Mouse (Mus musculus) left cerebral cortex, adult 11 months (tissue): ENCODE measurements around the gene Copa.
A peak's percentile ranks its signal among the peaks of the same experiment; 100 is the strongest.

Source experiments
- DNase-seq: peaks from one replicate; pipeline ENCODE4 v3.0.0; 2022; ENCODE audit warnings: low spot score

Gene Copa

GRCm38 (mm10) chr1:172140825-172141224, 58.5 kb downstream of the Copa start:
- no peak for DNase-seq

- no peak for DNase-seq
These were observed 59.2 kb downstream of the Copa start for GRCm38 (mm10) chr1:172141529-172141928.

- DNase-seq: peak; percentile 62
These were observed 61.2 kb downstream of the Copa start for GRCm38 (mm10) chr1:172143570-172143969.

DNA sequence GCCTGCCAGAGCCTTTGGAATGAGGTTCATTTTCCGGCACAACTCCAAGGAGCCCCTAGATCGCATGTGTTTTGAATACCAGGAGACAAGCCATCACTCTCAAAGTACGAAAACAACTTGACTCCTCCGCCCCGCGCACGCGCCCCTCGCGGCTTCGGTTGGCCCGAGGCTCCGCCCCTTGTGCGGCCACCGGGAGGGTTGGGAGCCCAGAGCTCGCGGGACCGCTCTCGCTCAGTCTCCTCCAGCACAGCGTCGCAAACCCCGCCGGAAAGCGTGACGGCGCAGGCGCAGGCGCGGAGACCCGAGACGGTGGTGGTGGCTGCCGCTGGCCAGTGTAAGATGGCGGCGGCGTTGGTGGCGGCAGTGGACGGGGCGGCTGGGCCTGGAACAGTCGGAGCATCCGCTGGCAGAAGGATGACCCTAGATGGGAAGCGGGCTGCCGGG, 65.5 kb downstream of the Copa start, which contains the start of gene Dcaf8:
TSS of gene Dcaf8 (plus strand) at position 250 of the 444 bp plus-strand sequence.
- peak; percentile 93 for DNase-seq

- DNase-seq: no peak
These were observed 66.1 kb downstream of the Copa start for GRCm38 (mm10) chr1:172148279-172148954.

GRCm38 (mm10) chr1:172148955-172149815, 66.9 kb downstream of the Copa start:
- no peak for DNase-seq

GRCm38 (mm10) chr1:172154536-172154935, 72.2 kb downstream of the Copa start:
- DNase-seq: no peak

DNA sequence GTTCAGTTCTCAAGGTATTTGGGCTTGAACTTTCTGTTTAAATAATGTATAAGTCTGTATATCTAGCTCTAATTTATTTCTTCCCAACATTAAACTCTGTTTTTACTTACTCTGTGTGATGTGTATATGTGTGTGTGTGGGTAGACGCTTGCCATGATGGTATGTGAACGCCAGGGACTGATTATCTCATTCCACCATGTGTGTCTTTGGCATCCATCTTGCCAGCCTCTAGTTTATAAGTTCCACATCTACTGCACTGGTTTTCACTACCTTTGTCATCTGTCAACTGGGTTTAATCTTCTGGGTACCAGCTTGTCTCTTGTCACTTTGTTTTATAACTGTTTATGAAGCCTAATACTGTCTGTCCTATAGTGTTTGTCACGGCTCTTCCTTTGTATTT, 73.2 kb downstream of the Copa start:
- DNase-seq: no peak

DNA sequence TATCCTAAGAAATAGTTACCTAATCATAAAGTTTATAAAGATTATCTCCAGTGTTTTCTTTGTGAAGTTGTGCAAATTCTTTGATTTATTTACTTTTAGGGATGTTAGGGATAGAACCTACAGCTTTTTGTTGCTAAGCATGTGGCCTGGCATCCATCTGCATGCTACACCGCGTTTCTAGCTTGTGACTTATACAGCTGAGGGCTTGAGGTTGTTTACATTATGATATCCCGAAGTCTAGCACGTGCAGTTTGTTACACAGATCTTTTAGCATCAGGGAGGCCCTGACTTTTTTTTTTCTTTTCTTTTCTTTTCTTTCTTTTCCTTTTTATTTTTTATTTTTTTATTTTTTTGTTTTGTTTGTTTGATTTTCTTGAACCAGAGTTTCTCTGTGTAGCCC, 77.6 kb downstream of the Copa start:
- no peak for DNase-seq

DNA sequence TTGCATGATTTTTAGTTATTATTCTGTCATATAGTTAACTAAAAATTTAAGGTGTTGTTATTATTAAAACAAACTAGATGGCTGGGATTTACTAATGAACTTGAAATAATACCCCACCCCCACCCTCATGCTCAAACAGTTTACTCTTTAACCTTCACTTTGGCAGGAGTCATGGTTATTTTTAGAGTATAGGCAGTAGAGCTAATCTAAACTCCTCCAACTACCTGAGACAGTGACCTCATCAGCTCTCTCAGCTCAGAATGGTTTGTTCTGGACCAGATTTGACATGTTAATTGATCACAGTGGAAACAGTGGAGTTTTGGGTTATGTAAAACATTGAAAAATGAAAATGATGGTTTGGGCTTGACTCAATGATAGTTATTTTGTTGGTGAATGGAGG, 78.2 kb downstream of the Copa start:
- no peak for DNase-seq

DNA sequence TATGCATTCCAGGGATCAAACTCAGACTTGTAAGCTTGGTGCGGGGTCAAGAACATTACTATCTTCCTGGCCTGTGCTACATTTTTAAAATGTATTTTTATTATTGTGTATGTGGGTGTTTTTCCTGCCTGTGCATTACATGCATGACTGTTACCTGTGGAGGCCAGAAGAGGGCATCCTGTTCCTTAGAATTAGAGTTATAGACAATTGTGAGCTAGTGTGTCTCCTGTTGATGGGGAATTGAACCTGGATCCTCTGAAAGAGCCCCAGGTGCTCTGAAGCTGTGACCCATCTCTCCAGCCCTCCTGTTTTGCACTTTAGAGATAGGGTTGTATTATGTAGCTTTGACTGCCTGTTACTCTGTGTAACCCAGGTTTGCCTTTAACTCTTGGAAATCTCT, 79.7 kb downstream of the Copa start:
- no peak for DNase-seq

DNA sequence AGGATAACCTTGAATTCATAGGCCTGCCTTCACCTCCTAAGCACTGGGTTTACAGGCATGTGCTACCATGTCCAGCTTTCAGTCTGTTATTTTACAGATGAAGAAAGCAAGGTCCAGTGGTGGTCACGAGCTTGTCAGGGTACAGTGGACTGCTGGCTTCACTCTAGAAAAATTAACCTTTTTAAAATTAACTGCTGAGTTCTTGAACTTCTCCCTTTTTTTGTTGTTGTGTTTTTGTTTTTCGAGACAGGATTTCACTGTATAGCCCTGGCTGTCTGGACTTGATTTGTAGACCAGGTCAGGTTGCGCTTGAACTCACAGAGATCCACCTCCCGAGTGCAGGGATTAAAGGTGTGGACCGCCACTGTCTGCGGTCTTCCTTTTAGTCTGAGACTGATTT, 80.6 kb downstream of the Copa start:
- no peak for DNase-seq

GRCm38 (mm10) chr1:172167911-172168310, 85.6 kb downstream of the Copa start:
- no peak for DNase-seq

DNA sequence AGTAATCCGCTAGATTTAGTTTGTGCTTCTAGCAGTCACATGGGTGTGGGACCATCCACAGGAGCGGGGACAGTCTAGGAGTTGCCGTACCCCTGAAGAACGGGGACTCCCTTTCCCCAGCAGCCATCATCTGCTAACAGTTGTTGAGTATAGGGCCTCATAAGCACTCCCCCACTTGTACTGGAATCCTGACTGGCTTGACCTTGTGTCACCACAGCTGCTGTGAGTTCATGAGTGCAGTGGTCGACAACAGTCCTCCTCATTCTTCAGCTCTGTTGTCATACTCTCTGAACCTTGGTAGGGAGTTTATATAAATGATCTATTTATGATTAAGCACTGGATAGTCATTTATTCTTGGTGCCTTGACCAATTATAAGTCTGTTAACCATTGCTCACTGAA, 87.5 kb downstream of the Copa start:
- DNase-seq: no peak
